Mouse (Mus musculus) spleen, adult 2 months (tissue): ENCODE measurements around the gene Aff3.

Source experiments
- CTCF ChIP-seq: fragments of 200-500 bp; IDR thresholded peaks from 2 replicates; pipeline ENCODE4 v1.5.1; 2011; ENCODE audit warnings: mild to moderate bottlenecking, inconsistent platforms; ENCODE audit not compliant: insufficient read depth, insufficient read length, insufficient replicate concordance; ENCODE audit errors: extremely low read depth
- POLR2A ChIP-seq: fragments of 200-500 bp; IDR thresholded peaks from 2 replicates; pipeline ENCODE4 v1.6.1; 2011; ENCODE audit warnings: low read depth, low read length, inconsistent platforms

- TF ChIP-seq POLR2A: no peak
- TF ChIP-seq CTCF: no peak
These were observed 269.5 kb downstream of the Aff3 start for GRCm38 (mm10) chr1:38395194-38395681.
